Mouse (Mus musculus): ENCODE measurements around the gene Yes1. TPM values are rescaled to one million over a fixed set of nuclear protein-coding genes. Genes with fewer than 3 reads are reported as not detected.
"Not testable (repeated sequence)": the region's sequence is repeated elsewhere in the genome, so short reads cannot be mapped to it uniquely, and the experiment has no call there.

Yes1 gene
- 10 to 100 TPM; 21.1 to 21.6 TPM for total RNA-seq (2021)

DNA sequence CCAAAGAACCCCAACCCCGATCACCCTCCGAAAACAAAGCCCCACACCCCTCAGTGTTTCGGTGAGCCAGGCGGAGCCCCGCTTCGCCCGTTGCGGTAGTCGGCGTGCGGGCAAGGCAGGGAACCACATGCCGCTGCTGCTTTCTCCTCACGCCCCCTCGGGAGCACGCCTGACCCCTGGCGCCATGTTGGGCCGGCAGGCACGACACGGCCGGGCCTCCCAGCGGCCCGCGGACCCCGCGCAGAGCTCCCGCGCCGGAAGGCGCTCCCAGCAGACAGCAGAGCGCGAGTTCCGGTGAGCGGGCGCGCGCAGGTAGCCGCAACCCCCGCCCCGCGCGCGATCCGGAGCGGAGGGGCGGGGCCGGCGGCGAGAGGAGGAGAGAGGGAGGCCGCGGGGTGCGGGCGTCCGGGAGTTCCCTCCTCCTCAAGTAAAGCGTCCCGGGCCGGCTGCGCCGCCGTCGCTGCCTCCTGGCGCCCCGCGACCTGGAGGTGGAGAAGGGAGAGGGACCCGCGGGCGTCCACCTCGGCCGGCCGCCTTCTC is at the start of gene Yes1:
Gene Yes1 (plus strand): TSS at position 371 of the 540 bp plus-strand sequence.
- intact Hi-C loops (cut with DNase I): loop anchor here (2.0 to 10.0 kb wide), 4 partner anchors 46 to 244 kb away; partner anchors contain the start of genes Ppp1cb and Prr14l
- DNase-seq: peak; percentile 82 to 84

DNA sequence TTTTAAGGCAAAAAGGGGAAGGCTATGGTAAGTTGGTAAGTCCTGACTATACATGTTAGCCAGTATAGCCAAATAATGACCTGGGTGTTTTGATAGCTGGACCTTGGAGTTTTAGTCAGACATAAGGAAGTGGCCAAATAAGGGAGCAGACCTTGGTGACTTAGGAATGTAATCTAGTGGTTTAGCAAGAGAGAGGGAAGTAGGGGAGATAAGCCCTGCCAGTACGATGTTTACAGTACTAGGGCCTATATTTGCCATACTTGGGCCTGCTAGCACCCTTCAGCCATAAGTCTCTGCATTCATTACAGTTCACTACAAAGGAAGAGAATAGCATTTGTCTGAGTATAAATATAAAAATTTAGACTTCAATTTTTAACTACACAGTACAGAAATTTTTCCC is 46.3 kb upstream of the Yes1 start:
- intact Hi-C loops (cut with DNase I): no loop called here
- DNase-seq: no peak

DNA sequence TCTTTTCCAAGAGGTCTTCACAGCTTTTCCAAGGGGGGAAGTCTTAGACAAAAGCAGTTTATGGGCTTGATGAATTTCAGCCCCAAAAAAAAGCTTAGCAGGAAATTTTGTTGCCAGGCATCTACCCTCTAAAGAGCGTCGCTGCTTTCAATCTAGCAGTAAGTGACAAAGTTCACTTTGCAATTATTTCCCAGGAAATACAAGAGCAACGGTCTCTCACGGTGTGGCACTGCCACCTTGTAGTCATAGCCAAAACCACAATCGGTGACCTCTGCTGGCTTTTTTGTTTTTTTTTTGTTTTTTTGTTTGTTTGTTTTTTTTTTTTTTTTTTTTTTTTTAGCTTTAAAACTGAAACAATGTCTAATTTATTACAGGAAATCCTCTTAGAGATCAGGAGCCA is 39.2 kb upstream of the Yes1 start:
- intact Hi-C loops (cut with DNase I): no loop called here
- DNase-seq: no peak

DNA sequence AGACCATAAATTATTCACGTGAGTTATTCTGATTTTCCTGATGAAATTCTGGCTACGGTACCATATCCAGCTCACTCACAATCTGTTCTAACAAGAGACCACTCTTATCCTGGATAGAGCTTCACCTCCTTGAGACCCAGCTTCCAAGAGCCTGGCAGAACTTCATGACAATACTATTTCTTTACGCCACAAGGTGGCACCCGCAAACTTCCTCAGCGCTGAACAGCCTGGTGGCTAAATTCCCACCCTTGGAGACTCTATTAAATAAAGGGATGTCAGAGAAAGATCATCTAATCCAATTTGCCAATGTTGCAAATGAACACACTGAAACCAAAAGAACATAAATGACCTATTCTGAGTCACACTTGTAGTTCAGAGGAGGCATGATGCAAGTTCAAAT is 22.8 kb upstream of the Yes1 start:
- DNase-seq: peak; percentile 58 to 65
- intact Hi-C loops (cut with DNase I): loop anchor here (1.0 kb wide), 2 partner anchors 69 to 159 kb away; no protein-coding TSS in a partner anchor

DNA sequence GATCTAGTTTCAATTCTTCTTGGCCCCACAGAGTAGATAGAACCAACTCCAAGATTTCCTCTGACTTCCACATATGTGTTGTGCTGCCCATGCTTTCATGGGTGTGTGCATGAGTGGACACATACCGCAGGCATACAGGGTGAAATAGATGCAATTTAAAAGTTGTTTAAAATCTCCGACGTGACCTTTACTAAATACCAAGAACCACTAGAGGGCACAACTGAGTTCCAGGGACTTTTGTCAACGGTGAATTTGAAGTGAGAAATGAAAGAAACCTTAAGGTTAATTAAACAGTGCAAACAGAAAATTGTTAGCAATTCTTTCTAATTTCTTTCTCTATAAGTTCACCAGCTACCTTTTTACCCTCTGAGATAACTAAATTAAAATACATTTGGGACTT is 17.2 kb upstream of the Yes1 start:
- DNase-seq: no peak
- intact Hi-C loops (cut with DNase I): loop anchor here (1.0 to 5.0 kb wide), 4 partner anchors 15 to 119 kb away; no protein-coding TSS in a partner anchor

DNA sequence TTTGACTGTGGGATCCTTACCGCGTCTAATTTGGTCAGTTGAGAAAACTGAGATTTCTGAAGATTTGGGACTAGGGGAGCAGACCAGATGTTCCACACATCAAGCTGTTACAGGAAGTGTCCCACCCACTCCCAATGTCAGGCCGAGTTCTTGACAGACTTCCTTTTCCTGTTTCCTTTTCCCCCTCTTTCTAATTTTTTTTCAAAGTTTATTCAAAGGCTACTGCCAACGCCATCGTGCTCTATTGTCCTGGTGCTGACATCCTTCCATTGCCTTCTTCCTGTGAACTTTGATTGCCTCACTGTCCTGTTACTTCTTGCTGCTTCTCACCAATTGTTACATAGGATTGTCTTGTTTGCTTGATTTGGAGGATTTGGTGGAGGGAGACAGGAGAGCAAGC is 16.6 kb upstream of the Yes1 start:
- no peak for DNase-seq

DNA sequence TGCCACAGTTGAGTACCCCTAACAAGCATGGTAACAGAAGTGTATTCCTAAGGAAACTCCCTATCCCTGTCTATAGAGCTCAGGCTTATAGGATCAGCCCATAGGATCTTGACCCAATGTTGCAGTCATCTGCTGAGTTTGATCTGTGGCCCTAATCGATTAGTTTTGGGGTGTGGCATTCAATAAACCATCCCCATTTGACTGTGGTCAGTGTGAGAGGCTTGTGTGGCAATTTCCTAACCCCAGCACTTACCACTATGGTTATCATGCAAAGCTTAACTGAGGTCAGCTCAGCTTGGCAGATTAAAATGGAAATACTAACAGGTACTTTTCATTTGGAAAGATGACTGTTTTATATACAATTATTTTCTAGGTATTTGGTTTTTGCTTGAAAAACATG is 5.1 kb upstream of the Yes1 start:
- no peak for DNase-seq
- intact Hi-C loops (cut with DNase I): no loop called here

More for the DNA sequence above, 16.6 kb upstream of the Yes1 start:
- intact Hi-C loops (cut with DNase I): loop anchor here (1.0 to 5.0 kb wide), 3 partner anchors 14 to 118 kb away; no protein-coding TSS in a partner anchor

DNA sequence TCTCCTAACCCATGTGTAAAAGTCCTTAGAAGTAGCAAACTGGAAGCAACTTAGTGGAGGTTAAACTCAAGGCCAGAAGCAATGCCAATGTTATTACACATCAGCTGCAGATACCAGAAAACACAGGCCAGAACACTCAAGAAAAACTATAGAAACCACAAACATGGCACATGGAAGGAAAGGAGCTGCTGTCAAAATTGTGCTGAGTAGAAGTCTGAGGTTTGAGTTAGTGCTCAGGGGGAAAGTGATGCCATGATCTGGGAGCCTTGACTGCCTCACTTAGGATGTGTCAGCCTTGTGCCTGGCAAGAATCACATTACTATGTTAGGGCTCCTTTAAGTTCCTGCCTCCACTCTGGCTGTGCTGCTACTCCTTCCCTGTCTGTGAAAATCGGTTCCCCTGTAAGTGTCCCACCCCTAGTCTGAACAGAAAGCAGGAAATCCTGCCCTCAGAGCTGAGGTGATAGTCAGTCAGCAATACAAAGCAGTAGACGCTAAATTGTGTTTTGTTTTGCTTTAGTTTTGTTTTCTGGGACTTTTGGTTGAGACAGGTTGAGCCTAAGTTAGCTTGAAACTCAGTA is 3.1 kb upstream of the Yes1 start:
- intact Hi-C loops (cut with DNase I): loop anchor here (1.0 kb wide), 1 partner anchor 14 kb away; no protein-coding TSS in a partner anchor
- no peak for DNase-seq

DNA sequence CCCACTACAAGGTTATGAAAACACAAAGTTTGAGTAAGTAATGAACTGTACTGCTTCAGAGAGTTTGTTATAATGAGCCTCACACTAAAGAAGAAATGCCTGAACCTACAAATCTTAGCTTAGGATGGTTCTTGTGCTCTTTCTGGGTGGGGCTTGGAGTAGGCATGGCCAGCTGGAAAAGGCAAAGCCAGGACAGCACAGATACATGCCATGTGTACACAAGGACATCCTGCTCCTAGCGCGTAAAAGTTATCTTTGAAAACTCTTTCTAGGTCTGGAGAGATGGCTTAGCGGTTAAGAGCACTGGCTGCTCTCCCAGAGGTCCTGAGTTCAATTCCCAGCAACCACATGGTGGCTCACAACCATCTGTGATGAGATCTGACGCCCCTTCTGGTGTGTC is 2.5 kb upstream of the Yes1 start:
- no peak for DNase-seq
- intact Hi-C loops (cut with DNase I): loop anchor here (1.0 kb wide), 1 partner anchor 14 kb away; no protein-coding TSS in a partner anchor

DNA sequence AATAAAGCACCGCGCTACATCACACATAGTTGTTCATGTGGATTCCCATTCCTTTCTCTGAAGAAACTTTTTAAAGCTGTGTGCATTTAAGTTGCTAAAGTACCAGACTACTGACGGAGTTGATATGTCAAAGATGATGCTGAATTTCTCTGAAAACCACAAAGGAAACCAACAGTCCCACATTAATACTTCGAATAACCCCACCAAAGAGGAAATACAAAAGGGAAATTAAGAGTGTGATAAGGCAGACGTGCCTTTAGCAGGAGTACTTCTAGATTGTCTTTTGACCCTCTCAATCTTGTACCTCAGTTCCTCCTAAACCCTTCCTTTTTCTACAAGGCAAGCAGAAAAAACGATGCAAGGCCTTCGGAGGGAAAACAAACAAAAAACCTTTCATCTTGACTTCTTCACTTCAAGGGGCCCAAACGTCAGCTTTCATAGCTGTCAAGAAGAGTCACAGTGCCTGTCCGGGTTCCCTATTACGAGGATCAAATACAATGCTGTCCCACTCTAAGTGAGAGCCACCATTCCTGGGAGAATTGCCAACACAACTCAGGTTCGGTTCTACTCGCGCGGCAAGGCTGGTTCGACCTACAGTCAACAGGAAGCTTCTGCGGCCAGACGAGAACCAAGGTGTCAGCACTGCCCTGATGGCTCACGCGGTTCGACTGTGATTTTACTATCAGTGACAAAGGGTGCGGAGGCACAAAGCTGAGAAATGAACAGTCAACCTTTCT is 739 bp upstream of the Yes1 start:
- intact Hi-C loops (cut with DNase I): loop anchor here (2.0 to 10.0 kb wide), 4 partner anchors 47 to 245 kb away; partner anchors contain the start of genes Ppp1cb and Prr14l
- peak in 1 of 2 experiments; percentile 56 for DNase-seq

DNA sequence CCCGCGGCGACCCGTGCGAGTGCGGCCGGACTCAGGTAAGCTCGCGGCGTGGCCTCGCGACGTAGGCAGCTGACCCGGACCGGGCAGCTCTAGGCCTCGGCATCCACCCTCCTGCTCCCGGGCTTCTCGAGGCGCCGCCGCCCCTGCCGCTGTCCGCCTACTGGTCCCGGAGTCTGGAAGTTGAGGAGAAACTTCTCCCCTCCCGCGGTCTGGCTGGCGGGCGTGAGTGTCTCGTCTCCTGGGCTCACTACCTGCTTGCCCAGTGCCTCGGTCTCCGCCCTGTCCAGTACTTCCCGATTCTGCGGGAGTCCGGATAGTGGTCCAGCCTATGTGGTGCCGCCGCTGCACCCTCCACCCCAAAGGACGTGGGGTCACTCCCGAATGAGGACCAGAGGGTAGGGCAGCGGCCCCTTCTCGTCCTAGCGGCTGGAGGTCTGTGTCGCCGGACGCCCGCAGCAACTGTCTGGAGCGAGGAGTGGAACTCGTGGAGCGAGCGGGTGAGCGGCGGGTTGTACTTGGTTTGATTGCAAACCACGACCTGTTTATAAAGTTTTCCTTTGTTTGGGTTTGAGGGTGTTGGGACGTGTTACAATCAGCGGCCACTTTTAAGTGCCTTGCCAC is 480 bp downstream of the Yes1 start:
- peak in 1 of 2 experiments; percentile 55 for DNase-seq
- intact Hi-C loops (cut with DNase I): loop anchor here (2.0 to 10.0 kb wide), 4 partner anchors 45 to 243 kb away; partner anchors contain the start of genes Ppp1cb and Prr14l

DNA sequence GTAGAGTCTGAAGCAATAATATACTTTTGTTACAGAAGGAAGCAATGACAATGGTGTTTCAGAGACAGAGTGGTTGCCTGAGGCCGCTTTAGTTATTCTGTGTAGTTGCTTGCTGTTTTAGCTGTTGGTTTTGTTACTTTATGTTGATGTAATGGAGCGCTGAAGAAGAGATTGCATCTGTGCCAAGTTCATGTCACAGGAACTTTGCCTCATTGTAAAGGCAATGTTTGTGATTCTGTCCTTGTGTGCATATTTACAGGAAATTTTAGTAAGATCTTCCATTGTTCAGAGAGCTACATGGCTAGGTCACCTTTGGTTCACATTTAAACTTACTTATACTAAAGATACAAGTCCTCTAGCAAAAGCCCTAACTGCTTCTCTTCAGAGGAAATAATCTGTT is 3.3 kb downstream of the Yes1 start:
- intact Hi-C loops (cut with DNase I): loop anchor here (5.0 to 10.0 kb wide), 3 partner anchors 98 to 241 kb away; partner anchors contain the start of genes Ppp1cb and Prr14l

DNA sequence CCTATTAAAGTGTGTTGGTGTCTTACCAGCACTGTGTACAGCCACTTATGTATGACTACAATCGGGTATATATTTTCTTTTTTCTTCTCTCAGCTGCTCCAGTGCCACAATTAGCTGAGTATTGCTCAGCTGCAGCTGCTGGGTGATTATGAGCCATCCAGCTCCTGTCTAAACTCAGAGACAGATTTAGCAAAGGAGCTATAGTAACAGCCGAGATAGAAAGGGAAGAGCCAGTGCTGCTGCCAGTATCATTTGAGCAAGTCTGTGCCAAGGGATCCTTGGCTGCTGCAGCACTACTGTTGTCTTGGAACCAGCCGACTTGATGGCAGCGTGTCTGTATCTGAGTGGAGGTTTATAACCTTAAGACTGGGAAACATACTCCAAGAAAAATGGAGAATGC is 3.7 kb downstream of the Yes1 start:
- intact Hi-C loops (cut with DNase I): loop anchor here (5.0 to 10.0 kb wide), 3 partner anchors 98 to 240 kb away; partner anchors contain the start of genes Ppp1cb and Prr14l

More for the DNA sequence above, 3.3 kb downstream of the Yes1 start:
- DNase-seq: no peak

DNA sequence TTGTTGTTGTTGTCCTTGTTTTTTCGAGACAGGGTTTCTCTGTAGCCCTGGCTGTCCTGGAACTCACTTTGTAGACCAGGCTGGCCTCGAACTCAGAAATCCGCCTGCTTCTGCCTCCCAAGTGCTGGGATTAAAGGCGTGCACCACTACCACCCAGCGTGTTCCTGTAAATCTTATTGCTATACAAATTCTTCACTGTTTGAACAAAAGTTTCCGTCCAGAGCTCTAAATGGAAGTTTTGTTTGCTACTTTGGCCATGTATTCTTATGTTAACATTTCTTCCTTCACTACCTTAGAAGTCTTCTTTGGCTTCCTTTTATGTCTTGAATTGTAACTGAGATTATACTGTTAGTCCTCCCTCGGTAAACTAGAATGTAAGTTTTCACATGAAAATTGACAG is 5.5 kb downstream of the Yes1 start:
- intact Hi-C loops (cut with DNase I): loop anchor here (10.0 kb wide), 1 partner anchor 238 kb away; the partner anchor contains the start of gene Prr14l

More for the DNA sequence above, 3.7 kb downstream of the Yes1 start:
- DNase-seq: peak in 1 of 2 experiments; percentile 21

DNA sequence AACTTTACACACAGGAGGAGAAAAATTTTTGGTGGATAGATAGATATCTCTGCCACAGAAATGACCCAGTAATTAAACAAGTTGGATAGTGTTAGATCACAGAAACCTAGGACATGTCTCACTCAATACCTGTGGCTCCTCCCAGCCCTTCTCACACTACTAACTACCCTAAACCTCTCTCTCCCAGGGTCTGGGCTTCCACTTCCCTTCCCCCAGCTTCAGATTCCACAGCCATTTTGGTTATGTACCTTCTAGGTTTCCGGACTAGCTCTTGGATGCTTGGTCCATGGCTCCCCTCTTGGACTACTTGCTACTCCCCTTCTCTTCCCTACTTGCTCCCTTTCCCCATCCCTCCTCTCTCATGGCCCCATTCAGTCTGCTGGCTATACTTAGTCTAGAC is 6.9 kb downstream of the Yes1 start:
- DNase-seq: no peak
- intact Hi-C loops (cut with DNase I): loop anchor here (10.0 kb wide), 1 partner anchor 237 kb away; the partner anchor contains the start of gene Prr14l

More for the DNA sequence above, 5.5 kb downstream of the Yes1 start:
- DNase-seq: not testable (repeated sequence)

DNA sequence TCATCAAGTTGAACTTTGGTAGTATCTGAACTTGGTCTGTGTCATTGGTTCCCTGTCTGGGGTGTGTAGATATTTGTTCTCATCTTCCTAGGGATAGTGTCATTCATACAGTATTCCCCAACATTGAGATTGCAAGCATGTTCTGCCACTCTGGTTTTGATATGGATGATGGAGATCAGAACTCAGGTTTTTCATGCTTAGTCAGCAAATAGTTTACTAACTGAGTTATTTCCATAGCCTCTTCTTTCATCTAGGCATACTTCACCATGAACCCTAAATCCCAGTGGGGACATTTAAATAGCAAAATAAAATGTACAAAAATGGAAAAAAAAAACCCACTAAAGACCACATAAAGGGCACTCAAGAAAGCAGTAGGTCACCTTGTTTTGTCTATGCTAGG is 12.7 kb downstream of the Yes1 start:
- DNase-seq: no peak
- intact Hi-C loops (cut with DNase I): no loop called here

DNA sequence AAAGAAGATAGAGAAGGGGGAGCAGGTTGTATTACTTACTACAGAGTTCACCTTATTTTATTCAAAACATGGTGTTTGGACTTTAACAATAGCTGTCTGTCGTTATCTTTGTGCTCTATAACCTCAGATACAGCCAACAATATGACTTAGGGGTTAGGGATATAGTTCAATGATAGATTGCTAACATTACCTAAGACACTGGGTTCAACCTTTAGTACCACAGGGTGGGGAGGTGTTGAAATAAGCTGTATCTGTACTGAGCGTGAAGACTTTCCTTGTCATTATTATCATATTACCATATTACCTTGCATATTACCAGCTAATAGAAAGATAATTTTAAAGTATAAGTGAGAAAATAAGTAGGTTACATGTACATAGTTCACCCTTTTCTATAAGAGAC is 13.8 kb downstream of the Yes1 start:
- DNase-seq: no peak
- intact Hi-C loops (cut with DNase I): no loop called here

DNA sequence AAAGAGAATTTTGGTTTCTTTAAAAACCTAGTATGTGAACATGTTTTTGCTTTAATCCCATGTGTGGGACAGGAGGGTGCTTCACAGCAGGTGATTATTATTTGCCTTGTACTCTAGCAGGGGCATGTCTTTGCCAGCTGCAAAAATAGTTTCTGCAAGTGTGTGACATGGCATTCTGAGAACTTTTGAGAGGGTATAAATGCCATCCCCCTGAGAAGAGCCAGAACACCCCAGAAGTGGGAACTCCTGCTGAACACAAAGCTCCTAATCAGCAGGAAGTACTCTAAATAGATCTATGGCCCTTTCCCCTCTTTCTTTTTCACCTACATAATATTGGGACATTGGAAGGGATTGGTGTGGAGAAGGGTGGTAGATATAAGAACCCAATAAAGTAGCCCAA is 22.2 kb downstream of the Yes1 start:
- DNase-seq: no peak
- intact Hi-C loops (cut with DNase I): no loop called here

DNA sequence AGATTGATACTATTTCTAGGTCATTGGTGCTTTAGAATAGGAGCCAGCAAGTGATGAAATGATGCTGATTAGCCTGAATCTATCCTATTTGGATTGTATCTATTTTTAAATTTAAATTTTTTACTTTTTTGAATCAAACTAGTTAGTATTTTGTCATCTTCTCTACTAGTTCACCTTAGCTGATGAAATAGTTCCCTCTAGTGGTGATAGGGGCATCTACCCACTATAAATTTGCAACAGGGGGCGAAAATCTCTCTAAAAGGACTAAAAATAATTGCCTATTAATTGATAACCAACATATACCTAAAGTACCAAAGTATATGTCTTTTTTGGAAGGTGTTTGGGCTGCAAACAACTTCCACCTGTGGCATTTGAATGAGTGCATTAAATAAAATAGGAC is 46.4 kb downstream of the Yes1 start:
- intact Hi-C loops (cut with DNase I): loop anchor here (1.0 to 2.0 kb wide), 3 partner anchors 47 to 69 kb away; partner anchors contain the start of gene Yes1
- no peak for DNase-seq

DNA sequence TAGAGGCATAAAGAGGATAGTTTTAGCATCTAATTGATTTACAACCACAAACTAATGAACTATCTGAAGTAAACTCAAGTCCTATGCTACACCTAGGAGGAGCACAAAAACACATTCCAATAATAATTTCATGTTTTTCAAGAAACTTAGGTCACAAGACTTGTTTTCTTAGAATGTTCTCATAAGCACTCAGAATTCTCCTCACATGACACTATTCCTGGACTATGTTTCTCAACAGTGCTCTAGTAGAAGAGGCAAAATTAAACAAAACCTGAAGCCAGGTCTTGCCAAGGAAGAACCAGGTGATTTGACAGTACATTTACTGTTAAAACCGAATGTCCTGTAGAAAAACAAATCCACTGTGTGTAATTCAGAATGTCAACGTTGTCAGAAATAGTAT is 71.5 kb downstream of the Yes1 start:
- no peak for DNase-seq
- intact Hi-C loops (cut with DNase I): no loop called here
